Mouse (Mus musculus): Measurements from ENCODE around the gene Cyp2r1.

- TF ChIP-seq EP300 (IDR thresholded peaks at IDR 0.05; ENCODE audit: low read depth) (no peak), CTCF (IDR thresholded peaks at IDR 0.05; ENCODE audit: low read depth) (no peak)
Measured at GRCm38 (mm10) chr7:114576931-114577330, 14.2 kb upstream of the Cyp2r1 start.
